Mouse (Mus musculus): ENCODE results near the gene Dnah8.

DNA sequence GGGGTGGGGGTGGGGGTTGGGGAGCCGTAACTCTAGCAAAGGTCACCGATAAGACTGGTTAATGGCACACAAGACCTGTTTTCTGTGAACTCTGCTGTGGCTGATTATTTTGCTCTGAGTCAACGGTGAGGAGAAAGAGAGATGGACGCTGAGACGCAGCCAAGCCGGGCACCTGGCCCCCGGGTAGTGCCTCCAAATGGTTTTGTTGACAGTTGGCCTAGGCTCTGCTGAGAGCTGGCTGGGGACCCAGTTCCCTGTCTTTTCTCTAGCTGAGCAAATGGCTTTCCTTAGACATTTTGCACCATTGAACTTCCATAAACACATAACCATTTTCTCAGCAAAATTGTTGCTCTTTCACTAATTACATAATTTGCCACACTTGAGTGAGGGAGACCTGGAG lies 253.3 kb downstream of the Dnah8 start:
- TF ChIP-seq CTCF (IDR thresholded peaks at IDR 0.05), result no peak
- no peak for TF ChIP-seq EP300 (IDR thresholded peaks at IDR 0.05)
